Mouse (Mus musculus) lung, postnatal 0 days (tissue): ENCODE results near the gene Foxb1. TPM values are rescaled to one million over a fixed set of nuclear protein-coding genes. Genes with fewer than 3 reads are reported as not detected.

ENCODE experiments used
- ATAC-seq: fragments of 200-750 bp; cut with Nextera tagmentation; 2 replicates; pipeline ENCODE4 v1.8.0; 2017; ENCODE audit warnings: moderate library complexity
- DNase-seq: peaks from one replicate; pipeline ENCODE4 v3.0.0-alpha.2; 2016; ENCODE audit warnings: low spot score
- H3K27ac ChIP-seq: fragments of 300-500 bp; sonication (generic); 2 replicates; pipeline ENCODE4 v1.5.1; 2014; ENCODE audit warnings: antibody characterized with exemption, mild to moderate bottlenecking, low read length, mixed read lengths
- H3K27me3 ChIP-seq: fragments of 300-500 bp; sonication (generic); replicated peaks from 2 replicates; pipeline ENCODE4 v1.6.1; 2014; ENCODE audit warnings: low read length, mixed read lengths; ENCODE audit not compliant: insufficient read depth
- H3K36me3 ChIP-seq: fragments of 300-500 bp; sonication (generic); 2 replicates; pipeline ENCODE4 v1.6.1; 2014; ENCODE audit warnings: low read length, mixed read lengths; ENCODE audit not compliant: insufficient read depth
- H3K4me1 ChIP-seq: fragments of 300-500 bp; sonication (generic); 2 replicates; pipeline ENCODE4 v1.6.1; 2014; ENCODE audit warnings: antibody characterized with exemption, low read depth, low read length, mixed read lengths; ENCODE audit not compliant: insufficient read depth
- H3K4me2 ChIP-seq: fragments of 300-500 bp; sonication (generic); replicated peaks from 2 replicates; pipeline ENCODE4 v1.6.1; 2014; ENCODE audit warnings: low read depth, mild to moderate bottlenecking, low read length, moderate library complexity, mixed read lengths
- H3K4me3 ChIP-seq: fragments of 300-500 bp; sonication (generic); 2 replicates; pipeline ENCODE4 v1.5.1; 2014; ENCODE audit warnings: low read depth, low read length
- H3K9ac ChIP-seq: fragments of 300-500 bp; sonication (generic); replicated peaks from 2 replicates; pipeline ENCODE4 v1.6.1; 2014; ENCODE audit warnings: low read depth, mild to moderate bottlenecking
- H3K9me3 ChIP-seq: fragments of 300-500 bp; sonication (generic); 2 replicates; pipeline ENCODE4 v1.6.1; 2016; ENCODE audit warnings: low read length, mixed read lengths
- CTCF ChIP-seq: IDR thresholded peaks from 2 replicates; pipeline ENCODE4 v1.5.1; 2016; ENCODE audit warnings: antibody characterized with exemption, mild to moderate bottlenecking
- EP300 ChIP-seq: IDR thresholded peaks from 2 replicates; pipeline ENCODE4 v1.6.1; 2016; ENCODE audit warnings: antibody characterized with exemption, mild to moderate bottlenecking, control low read depth
- WGBS: fragments of 180-500 bp; shearing (Covaris S2); extraction: QIAGEN DNeasy Blood & Tissue Kit; methylation state at CpG from one replicate; pipeline ENCODE4 v1.1.7; 2014; 5-methylcytosine and 5-hydroxymethylcytosine counted together
- polyA plus RNA-seq: library from polyadenylated mRNA; unstranded; fragments of >200 nt; fragmentation: Nextera tagmentation; extraction: Ambion mirVana; gene quantifications from 2 replicates; pipeline ENCODE4 v1.2.1, GENCODE M21; 2015

The Foxb1 gene
- not detected in 2 replicates for polyA plus RNA-seq

- H3K27me3 ChIP-seq, result peaks cover 96% of the 10 kb centered on the region
- TF ChIP-seq CTCF (no peak), EP300 (no peak)
- no peak within 1 kb of the TSS for H3K9ac ChIP-seq
- DNase-seq (no peak), ATAC-seq (no peak)
- no peaks in the 10 kb centered on the region for H3K36me3 ChIP-seq
- H3K4me2 ChIP-seq, result no peak within 1 kb of the TSS
- H3K9me3 ChIP-seq, result no peaks in the 10 kb centered on the region
- WGBS, result 1% methylated on average over 57 of the region's 60 CpGs
- H3K27ac ChIP-seq, result no peak within 1 kb of the TSS
- H3K4me3 ChIP-seq, result no peak within 1 kb of the TSS
- no peaks in the 10 kb centered on the region for H3K4me1 ChIP-seq
Measured at GRCm38 (mm10) chr9:69760371-69761301, at the start of gene Foxb1. Gene Foxb1, minus strand, starts transcription at chr9:69760940.

GRCm38 (mm10) chr9:69790562-69790961, 29.8 kb upstream of the Foxb1 start:
- no peaks in the 10 kb centered on the region for H3K9me3 ChIP-seq
- H3K27me3 ChIP-seq, result no peaks in the 10 kb centered on the region
- H3K4me3 ChIP-seq, result no peak overlapping the region
- TF ChIP-seq EP300, result no peak
- TF ChIP-seq CTCF, result peak; percentile 55
- ATAC-seq (no peak), DNase-seq (no peak)
- no peak overlapping the region for H3K27ac ChIP-seq
- no peak overlapping the region for H3K9ac ChIP-seq
- 58% methylated on average over 7 of the region's 7 CpGs for WGBS
- no peak overlapping the region for H3K4me2 ChIP-seq
- no peaks in the 10 kb centered on the region for H3K36me3 ChIP-seq
- no peaks in the 10 kb centered on the region for H3K4me1 ChIP-seq

- no peak overlapping the region for H3K9ac ChIP-seq
- no peak overlapping the region for H3K4me2 ChIP-seq
- no peak overlapping the region for H3K27ac ChIP-seq
- H3K9me3 ChIP-seq, result no peaks in the 10 kb centered on the region
- no peaks in the 10 kb centered on the region for H3K4me1 ChIP-seq
- peaks cover 4% of the 10 kb centered on the region; the same call in 1 of the 2 replicates for H3K27me3 ChIP-seq
- no peaks in the 10 kb centered on the region for H3K36me3 ChIP-seq
- peak; percentile 76 for DNase-seq
- no peak overlapping the region for H3K4me3 ChIP-seq
- peak; percentile 87 for ATAC-seq
- TF ChIP-seq CTCF (no peak), EP300 (peak; percentile 98)
- 59% methylated on average over 2 of the region's 2 CpGs for WGBS
Measured at GRCm38 (mm10) chr9:69779996-69780395, 19.3 kb upstream of the Foxb1 start.

GRCm38 (mm10) chr9:69769949-69770585, 9.3 kb upstream of the Foxb1 start:
- peaks cover 75% of the 10 kb centered on the region for H3K27me3 ChIP-seq
- DNase-seq (no peak), ATAC-seq (no peak)
- TF ChIP-seq CTCF (no peak), EP300 (no peak)
- H3K36me3 ChIP-seq, result no peaks in the 10 kb centered on the region
- no peaks in the 10 kb centered on the region; the same call in 1 of the 2 replicates for H3K4me1 ChIP-seq
- no peaks in the 10 kb centered on the region for H3K9me3 ChIP-seq
- H3K9ac ChIP-seq, result no peak overlapping the region
- WGBS, result 5% methylated on average over 21 of the region's 21 CpGs
- no peak overlapping the region for H3K27ac ChIP-seq
- no peak overlapping the region for H3K4me2 ChIP-seq
- no peak overlapping the region for H3K4me3 ChIP-seq

- no peak for TF ChIP-seq EP300
- TF ChIP-seq CTCF, result no peak
- Histone ChIP-seq H3K9ac (no peak overlapping the region), H3K4me1 (no peaks in the 10 kb centered on the region; the same call in 1 of the 2 replicates), H3K4me2 (no peak overlapping the region), H3K27ac (no peak overlapping the region), H3K36me3 (no peaks in the 10 kb centered on the region), H3K4me3 (no peak overlapping the region), H3K27me3 (peaks cover 82% of the 10 kb centered on the region), H3K9me3 (no peaks in the 10 kb centered on the region)
- no peak for DNase-seq
- WGBS, result 2% methylated on average over 36 of the region's 36 CpGs
- no peak for ATAC-seq
Measured at GRCm38 (mm10) chr9:69769091-69769948, 8.6 kb upstream of the Foxb1 start.
